Mouse (Mus musculus): ENCODE data around the gene Epha3. TPM values are rescaled to one million over a fixed set of nuclear protein-coding genes. Genes with fewer than 3 reads are reported as not detected.

Gene Epha3
- polyA plus RNA-seq, 1 experiment from 2014 or later = 14.0 TPM

DNA sequence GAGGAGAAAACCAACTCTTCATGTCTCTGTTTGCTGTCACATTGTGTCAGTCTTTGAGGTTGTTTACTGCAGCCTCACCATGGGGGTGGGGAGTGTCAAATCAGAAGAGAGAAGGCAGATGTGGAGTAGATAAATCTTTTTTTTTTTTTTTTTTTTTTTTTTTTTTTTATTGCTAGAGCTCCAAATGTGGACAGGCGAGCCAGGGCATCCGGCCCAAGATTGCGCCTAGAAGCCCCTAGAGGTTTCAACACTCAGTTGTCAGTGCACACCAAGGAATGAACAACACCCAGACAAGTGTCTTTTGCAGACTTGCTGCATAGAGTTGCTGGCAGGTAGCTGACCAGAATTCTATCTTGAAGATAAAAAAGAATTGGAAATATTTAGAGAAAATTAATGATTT is 62.5 kb downstream of the Epha3 start:
- TF ChIP-seq CTCF (IDR thresholded peaks at IDR 0.05) (no peak), EP300 (IDR thresholded peaks at IDR 0.05) (no peak)
- H3K4me2 ChIP-seq (replicated peaks; ENCODE audit: low read depth, low read length) = no peak overlapping the region
- WGBS = 66% methylated on average over 3 of the region's 3 CpGs
- ATAC-seq = no peak
- no peak overlapping the region for H3K9ac ChIP-seq (replicated peaks; ENCODE audit: low read depth)
- H3K27ac ChIP-seq (ENCODE audit: low read length) = no peak overlapping the region
- H3K36me3 ChIP-seq (ENCODE audit: insufficient read depth, low read length) = no peaks in the 10 kb centered on the region
- H3K4me1 ChIP-seq (ENCODE audit: insufficient read depth, low read depth, low read length) = no peaks in the 10 kb centered on the region
- no peak for DNase-seq (ENCODE audit: low spot score)
- H3K9me3 ChIP-seq (ENCODE audit: low read length) = no peaks in the 10 kb centered on the region
- no peak overlapping the region for H3K4me3 ChIP-seq (ENCODE audit: low read depth, low read length)
- H3K27me3 ChIP-seq (replicated peaks; ENCODE audit: insufficient read depth, low read length) = no peaks in the 10 kb centered on the region

DNA sequence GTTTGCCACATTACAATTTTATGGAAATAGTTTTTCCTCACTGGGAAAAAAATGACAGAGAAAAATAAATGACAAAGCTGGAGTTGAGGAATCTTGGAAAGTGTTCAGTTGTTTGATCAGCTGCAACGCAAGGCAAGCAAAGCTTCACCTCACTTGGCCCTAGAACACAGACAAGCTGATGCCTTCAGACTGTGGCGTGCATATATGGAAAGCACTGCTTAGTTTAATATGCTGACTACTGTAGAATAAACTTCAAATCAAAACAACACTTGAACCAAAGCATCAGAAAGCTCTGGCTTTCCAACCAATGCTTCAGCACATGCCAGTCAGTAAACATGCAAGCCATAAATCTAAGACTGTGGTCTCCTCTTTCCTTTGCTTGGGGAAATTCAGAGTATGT is 65.6 kb downstream of the Epha3 start:
- Histone ChIP-seq H3K4me3 (ENCODE audit: low read depth, low read length) (no peak overlapping the region), H3K4me1 (ENCODE audit: insufficient read depth, low read depth, low read length) (no peaks in the 10 kb centered on the region), H3K27ac (ENCODE audit: low read length) (no peak overlapping the region), H3K9ac (replicated peaks; ENCODE audit: low read depth) (no peak overlapping the region), H3K36me3 (ENCODE audit: insufficient read depth, low read length) (no peaks in the 10 kb centered on the region), H3K27me3 (replicated peaks; ENCODE audit: insufficient read depth, low read length) (no peaks in the 10 kb centered on the region), H3K4me2 (replicated peaks; ENCODE audit: low read depth, low read length) (no peak overlapping the region), H3K9me3 (ENCODE audit: low read length) (no peaks in the 10 kb centered on the region)
- WGBS = 33% methylated on average over 2 of the region's 2 CpGs
- no peak for TF ChIP-seq CTCF (IDR thresholded peaks at IDR 0.05)
- no peak for TF ChIP-seq EP300 (IDR thresholded peaks at IDR 0.05)
- DNase-seq (ENCODE audit: low spot score) (no peak), ATAC-seq (no peak)

DNA sequence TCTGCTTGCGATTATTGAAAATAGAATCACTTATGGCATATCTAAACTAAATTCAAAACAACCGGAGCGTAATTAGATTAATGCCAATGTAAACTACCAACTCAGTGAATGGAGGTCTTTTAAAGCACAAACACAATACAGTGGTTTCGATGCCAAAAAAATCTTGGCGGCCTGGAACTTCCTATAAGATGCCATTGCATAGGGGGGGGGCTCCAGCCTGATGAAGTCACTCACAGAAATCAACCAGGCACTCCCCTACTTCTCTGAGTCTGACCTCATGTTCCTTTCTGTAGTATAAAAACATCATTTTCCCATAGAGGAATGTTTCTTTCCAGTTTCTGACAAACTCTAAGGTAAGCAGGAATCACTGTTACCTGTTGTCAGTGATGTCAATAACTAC is 69.7 kb downstream of the Epha3 start:
- Histone ChIP-seq H3K27ac (ENCODE audit: low read length) (no peak overlapping the region; the same call in 1 of the 2 replicates), H3K36me3 (ENCODE audit: insufficient read depth, low read length) (no peaks in the 10 kb centered on the region), H3K4me3 (ENCODE audit: low read depth, low read length) (no peak overlapping the region), H3K27me3 (replicated peaks; ENCODE audit: insufficient read depth, low read length) (no peaks in the 10 kb centered on the region), H3K4me2 (replicated peaks; ENCODE audit: low read depth, low read length) (no peak overlapping the region; the same call in 1 of the 2 replicates), H3K4me1 (ENCODE audit: insufficient read depth, low read depth, low read length) (no peaks in the 10 kb centered on the region), H3K9ac (replicated peaks; ENCODE audit: low read depth) (no peak overlapping the region), H3K9me3 (ENCODE audit: low read length) (no peaks in the 10 kb centered on the region)
- ATAC-seq (peak; percentile 50; the same call in 1 of the 2 replicates), DNase-seq (ENCODE audit: low spot score) (peak; percentile 31)
- TF ChIP-seq EP300 (IDR thresholded peaks at IDR 0.05) (no peak), CTCF (IDR thresholded peaks at IDR 0.05) (no peak)
- 48% methylated on average over 5 of the region's 5 CpGs for WGBS

DNA sequence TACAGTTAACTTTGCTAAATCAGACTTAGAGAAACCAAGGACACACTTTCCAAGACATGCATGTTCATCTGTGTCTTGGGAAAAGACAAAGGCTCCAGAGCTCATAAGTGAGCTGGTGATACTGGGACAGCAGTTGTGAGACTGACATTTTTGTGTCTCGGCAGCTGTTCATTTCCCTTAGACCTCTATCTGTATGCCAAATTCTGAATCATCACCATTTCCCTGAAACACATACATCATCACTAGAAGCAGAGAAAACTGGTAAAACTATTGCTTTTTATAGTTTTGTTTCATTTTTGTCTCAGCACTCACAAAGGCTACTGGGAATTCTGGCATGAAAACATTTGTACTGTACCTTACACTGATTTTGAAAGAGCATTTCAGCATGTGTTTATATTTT is 70.2 kb downstream of the Epha3 start:
- H3K9ac ChIP-seq (replicated peaks; ENCODE audit: low read depth) = no peak overlapping the region
- no peaks in the 10 kb centered on the region for H3K9me3 ChIP-seq (ENCODE audit: low read length)
- 57% methylated on average over 1 of the region's 1 CpGs for WGBS
- no peaks in the 10 kb centered on the region for H3K4me1 ChIP-seq (ENCODE audit: insufficient read depth, low read depth, low read length)
- peak; percentile 64 for ATAC-seq
- DNase-seq (ENCODE audit: low spot score) = peak; percentile 64
- H3K27me3 ChIP-seq (replicated peaks; ENCODE audit: insufficient read depth, low read length) = no peaks in the 10 kb centered on the region
- no peak for TF ChIP-seq CTCF (IDR thresholded peaks at IDR 0.05)
- no peak; the same call in 1 of the 2 replicates for TF ChIP-seq EP300 (IDR thresholded peaks at IDR 0.05)
- no peak overlapping the region; the same call in 1 of the 2 replicates for H3K27ac ChIP-seq (ENCODE audit: low read length)
- no peaks in the 10 kb centered on the region for H3K36me3 ChIP-seq (ENCODE audit: insufficient read depth, low read length)
- H3K4me3 ChIP-seq (ENCODE audit: low read depth, low read length) = no peak overlapping the region
- no peak overlapping the region; the same call in 1 of the 2 replicates for H3K4me2 ChIP-seq (replicated peaks; ENCODE audit: low read depth, low read length)

DNA sequence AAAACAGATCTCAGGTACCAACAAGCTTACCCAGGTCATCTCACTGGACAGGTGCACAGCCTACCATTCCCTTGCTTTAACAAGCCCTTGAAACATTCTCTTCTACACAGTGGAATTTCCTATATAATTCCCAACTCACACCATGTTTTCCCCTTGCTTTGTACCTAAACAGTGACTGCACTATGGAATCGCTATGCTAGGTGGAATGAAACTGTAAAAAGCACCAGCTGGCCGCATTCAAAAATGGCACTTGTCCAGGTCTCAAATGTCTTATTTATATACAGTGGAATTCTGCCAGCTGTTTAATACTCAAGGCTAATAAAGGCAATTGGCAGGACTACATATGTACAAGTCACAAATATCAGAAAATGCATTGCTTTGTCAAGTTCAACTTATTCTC is 71.9 kb downstream of the Epha3 start:
- no peak overlapping the region for H3K9ac ChIP-seq (replicated peaks; ENCODE audit: low read depth)
- no peak overlapping the region for H3K4me2 ChIP-seq (replicated peaks; ENCODE audit: low read depth, low read length)
- no peak for ATAC-seq
- H3K36me3 ChIP-seq (ENCODE audit: insufficient read depth, low read length) = no peaks in the 10 kb centered on the region
- H3K9me3 ChIP-seq (ENCODE audit: low read length) = no peaks in the 10 kb centered on the region
- 31% methylated on average over 2 of the region's 2 CpGs for WGBS
- no peaks in the 10 kb centered on the region for H3K27me3 ChIP-seq (replicated peaks; ENCODE audit: insufficient read depth, low read length)
- no peaks in the 10 kb centered on the region for H3K4me1 ChIP-seq (ENCODE audit: insufficient read depth, low read depth, low read length)
- DNase-seq (ENCODE audit: low spot score) = no peak
- no peak overlapping the region for H3K27ac ChIP-seq (ENCODE audit: low read length)
- no peak overlapping the region for H3K4me3 ChIP-seq (ENCODE audit: low read depth, low read length)
- no peak for TF ChIP-seq EP300 (IDR thresholded peaks at IDR 0.05)
- TF ChIP-seq CTCF (IDR thresholded peaks at IDR 0.05) = no peak

DNA sequence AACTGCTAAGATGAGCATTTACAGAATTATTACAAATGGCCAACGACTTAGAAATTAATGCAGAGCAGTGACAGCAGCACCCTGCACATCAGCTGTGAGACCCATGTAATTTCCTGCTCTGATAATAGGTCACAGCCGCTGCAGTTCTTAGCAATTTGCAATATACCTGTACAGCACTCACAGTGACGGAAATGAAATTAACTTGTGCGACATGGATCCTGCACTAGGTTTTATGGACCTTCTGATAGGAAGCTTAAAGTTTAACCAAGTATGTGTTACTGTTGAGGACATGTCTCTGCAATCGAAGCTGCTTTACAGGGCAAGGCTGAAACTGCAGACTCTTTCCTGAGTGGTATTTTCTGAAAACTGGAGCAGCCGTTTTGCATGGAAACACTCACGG is 80.4 kb downstream of the Epha3 start:
- Histone ChIP-seq H3K9me3 (ENCODE audit: low read length) (no peaks in the 10 kb centered on the region), H3K9ac (replicated peaks; ENCODE audit: low read depth) (no peak overlapping the region), H3K36me3 (ENCODE audit: insufficient read depth, low read length) (no peaks in the 10 kb centered on the region), H3K4me2 (replicated peaks; ENCODE audit: low read depth, low read length) (no peak overlapping the region), H3K27me3 (replicated peaks; ENCODE audit: insufficient read depth, low read length) (no peaks in the 10 kb centered on the region), H3K4me1 (ENCODE audit: insufficient read depth, low read depth, low read length) (no peaks in the 10 kb centered on the region), H3K27ac (ENCODE audit: low read length) (no peak overlapping the region), H3K4me3 (ENCODE audit: low read depth, low read length) (no peak overlapping the region)
- TF ChIP-seq EP300 (IDR thresholded peaks at IDR 0.05) = no peak
- DNase-seq (ENCODE audit: low spot score) (no peak), ATAC-seq (no peak)
- 73% methylated on average over 7 of the region's 7 CpGs for WGBS

DNA sequence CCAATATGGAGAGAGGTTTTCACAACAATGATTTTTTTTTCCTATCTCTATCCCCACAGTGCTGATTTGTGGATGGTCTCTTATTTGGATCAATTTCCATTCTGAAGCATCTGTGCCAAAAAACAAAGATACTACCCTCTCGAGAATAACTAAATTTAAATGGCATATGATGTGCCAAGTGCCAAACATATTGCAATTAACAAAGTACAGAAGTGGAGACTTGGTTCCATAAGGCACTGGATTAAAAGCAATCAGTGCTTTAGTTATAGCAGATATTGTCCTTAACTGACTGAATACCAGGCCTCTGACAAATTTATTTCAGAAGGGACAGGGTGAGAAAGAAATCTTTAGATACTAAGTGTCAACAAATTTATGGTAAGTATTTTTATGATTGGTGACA is 81.9 kb downstream of the Epha3 start:
- no peak overlapping the region for H3K9ac ChIP-seq (replicated peaks; ENCODE audit: low read depth)
- 60% methylated on average over 1 of the region's 1 CpGs for WGBS
- H3K4me2 ChIP-seq (replicated peaks; ENCODE audit: low read depth, low read length) = no peak overlapping the region
- DNase-seq (ENCODE audit: low spot score) (no peak), ATAC-seq (no peak)
- H3K4me1 ChIP-seq (ENCODE audit: insufficient read depth, low read depth, low read length) = no peaks in the 10 kb centered on the region
- no peak for TF ChIP-seq CTCF (IDR thresholded peaks at IDR 0.05)
- no peak for TF ChIP-seq EP300 (IDR thresholded peaks at IDR 0.05)
- no peak overlapping the region for H3K4me3 ChIP-seq (ENCODE audit: low read depth, low read length)
- H3K27ac ChIP-seq (ENCODE audit: low read length) = no peak overlapping the region
- no peaks in the 10 kb centered on the region for H3K9me3 ChIP-seq (ENCODE audit: low read length)
- H3K36me3 ChIP-seq (ENCODE audit: insufficient read depth, low read length) = no peaks in the 10 kb centered on the region
- H3K27me3 ChIP-seq (replicated peaks; ENCODE audit: insufficient read depth, low read length) = no peaks in the 10 kb centered on the region
